Mouse (Mus musculus) kidney, adult 2 months (tissue): ENCODE measurements at regions not wholly inside any gene's neighbourhood (a gene's known extent, or its start where the extent isn't known, plus 50 kb on each side); places are given as distances from the start of the nearest gene placed in this dataset.

ENCODE experiments used
- CTCF ChIP-seq: fragments of 200-500 bp; conservative IDR thresholded peaks from 2 replicates; pipeline ENCODE4 v1.5.1; 2011; ENCODE audit warnings: low read depth, mild to moderate bottlenecking, control low read depth, low read length, moderate library complexity, mixed read lengths; ENCODE audit not compliant: insufficient read depth, insufficient read length
- POLR2A ChIP-seq: fragments of 200-500 bp; IDR thresholded peaks from one replicate; pipeline ENCODE4 v1.6.1; 2011; ENCODE audit warnings: low read depth, low read length, control low read depth

DNA sequence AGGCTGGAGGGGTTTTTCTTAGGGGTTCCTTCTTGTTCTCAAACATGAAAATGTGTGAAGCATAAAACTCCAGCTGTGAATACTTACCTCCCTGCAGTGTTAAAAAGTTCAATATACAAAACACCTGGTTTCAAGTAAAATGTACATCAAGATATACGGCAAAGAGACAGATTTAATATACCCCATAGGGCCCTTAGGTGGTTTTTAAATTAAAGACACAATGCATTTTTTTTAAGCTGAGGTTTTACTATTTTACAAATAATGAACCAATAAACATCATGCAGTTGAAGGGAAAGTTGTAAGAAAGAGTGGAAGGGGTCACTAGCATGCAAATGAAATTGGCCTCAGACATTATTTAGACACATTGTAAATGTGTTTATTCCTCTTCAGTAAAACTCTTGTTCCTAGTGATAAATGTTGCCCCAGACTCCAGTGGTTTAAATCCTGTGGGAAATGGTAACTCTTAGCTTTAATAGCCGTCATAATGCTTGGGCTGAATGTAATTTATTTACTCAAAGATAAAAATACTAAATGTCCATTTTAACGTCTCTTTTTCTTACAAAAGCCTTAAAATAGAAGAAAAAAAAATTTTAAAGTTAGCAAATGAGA, 1337.9 kb downstream of the Efnb2 start:
- TF ChIP-seq CTCF (no peak), POLR2A (no peak)
